Mouse (Mus musculus) hindbrain, embryonic 16.5 days (tissue): Measurements from ENCODE around the gene Cpne9. TPM values are rescaled to one million over a fixed set of nuclear protein-coding genes. Genes with fewer than 3 reads are reported as not detected.

Experiments used
- ATAC-seq: fragments of 200-750 bp; cut with Nextera tagmentation; 2 replicates; pipeline ENCODE4 v1.8.0; 2017; ENCODE audit warnings: moderate TSS enrichment, moderate library complexity
- H3K27ac ChIP-seq: fragments of 300-500 bp; sonication (generic); 2 replicates; pipeline ENCODE4 v1.5.1; 2014; ENCODE audit warnings: low read depth, mild to moderate bottlenecking, control low read depth, low read length, moderate library complexity
- H3K27me3 ChIP-seq: fragments of 300-500 bp; sonication (generic); replicated peaks from 2 replicates; pipeline ENCODE4 v1.6.1; 2014; ENCODE audit warnings: low read length; ENCODE audit not compliant: control insufficient read depth, insufficient read depth
- H3K36me3 ChIP-seq: fragments of 300-500 bp; sonication (generic); 2 replicates; pipeline ENCODE4 v1.6.1; 2014; ENCODE audit warnings: mild to moderate bottlenecking, low read length, moderate library complexity, mixed read lengths; ENCODE audit not compliant: control insufficient read depth, insufficient read depth
- H3K4me1 ChIP-seq: fragments of 300-500 bp; sonication (generic); 2 replicates; pipeline ENCODE4 v1.6.1; 2014; ENCODE audit warnings: low read depth, low read length; ENCODE audit not compliant: control insufficient read depth, insufficient read depth
- H3K4me2 ChIP-seq: fragments of 300-500 bp; sonication (generic); 2 replicates; pipeline ENCODE4 v1.6.1; 2014; ENCODE audit warnings: mild to moderate bottlenecking, low read length, control low read depth, moderate library complexity
- H3K4me3 ChIP-seq: fragments of 300-500 bp; sonication (generic); 2 replicates; pipeline ENCODE4 v1.5.1; 2014; ENCODE audit warnings: mild to moderate bottlenecking, low read length, control low read depth, moderate library complexity
- H3K9ac ChIP-seq: fragments of 300-500 bp; sonication (generic); 2 replicates; pipeline ENCODE4 v1.6.1; 2014; ENCODE audit warnings: low read depth, mild to moderate bottlenecking, control low read depth, low read length, moderate library complexity
- H3K9me3 ChIP-seq: fragments of 300-500 bp; sonication (generic); 2 replicates; pipeline ENCODE4 v1.6.1; 2014; ENCODE audit warnings: mild to moderate bottlenecking, low read length, moderate library complexity; ENCODE audit not compliant: control insufficient read depth
- WGBS: fragments of 180-500 bp; shearing (Covaris S2); extraction: QIAGEN DNeasy Blood & Tissue Kit; methylation state at CpG from one replicate; pipeline ENCODE4 v1.1.7; 2014; 5-methylcytosine and 5-hydroxymethylcytosine counted together
- polyA plus RNA-seq: library from polyadenylated mRNA; unstranded; fragments of >200 nt; fragmentation: Nextera tagmentation; extraction: Ambion mirVana; gene quantifications from 2 replicates; pipeline ENCODE4 v1.2.1, GENCODE M21; 2015

Cpne9 gene
- polyA plus RNA-seq, 1 experiment from 2014 or later, result 9.6 TPM

GRCm38 (mm10) chr6:113261174-113261858 lies 20.8 kb upstream of the Cpne9 start:
- Histone ChIP-seq H3K4me1 (no peaks in the 10 kb centered on the region), H3K27me3 (no peaks in the 10 kb centered on the region), H3K4me3 (no peak overlapping the region), H3K9ac (no peak overlapping the region), H3K9me3 (no peaks in the 10 kb centered on the region), H3K4me2 (no peak overlapping the region), H3K36me3 (peaks cover 33% of the 10 kb centered on the region), H3K27ac (no peak overlapping the region)
- 88% methylated on average over 8 of the region's 8 CpGs for WGBS
- ATAC-seq, result no peak

DNA sequence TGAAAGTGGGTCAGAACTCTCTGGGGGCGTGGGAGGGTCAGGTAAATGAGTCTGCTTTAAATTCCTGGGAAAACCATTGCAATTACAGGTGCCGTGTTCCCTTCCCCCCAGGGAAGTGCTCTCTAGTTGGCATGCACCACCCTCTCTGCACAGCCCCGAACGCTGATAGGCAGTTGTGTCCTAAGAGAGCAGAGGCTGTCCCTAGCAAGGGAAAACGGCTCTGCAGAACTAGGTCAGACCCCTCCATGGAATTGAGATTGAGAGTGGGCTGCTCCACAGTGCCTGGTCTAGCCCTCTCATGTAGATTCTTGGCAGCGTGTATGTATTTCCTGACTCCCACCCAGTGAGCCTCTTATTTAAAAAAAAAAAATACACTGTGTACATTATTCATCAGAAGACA lies 18.6 kb upstream of the Cpne9 start:
- H3K27me3 ChIP-seq, result no peaks in the 10 kb centered on the region
- no peak overlapping the region for H3K27ac ChIP-seq
- no peak overlapping the region for H3K9ac ChIP-seq
- no peak overlapping the region for H3K4me2 ChIP-seq
- 85% methylated on average over 6 of the region's 6 CpGs for WGBS
- H3K4me1 ChIP-seq, result no peaks in the 10 kb centered on the region
- H3K4me3 ChIP-seq, result no peak overlapping the region
- H3K9me3 ChIP-seq, result no peaks in the 10 kb centered on the region
- peaks cover 38% of the 10 kb centered on the region for H3K36me3 ChIP-seq
- peak; percentile 92 for ATAC-seq

- H3K27ac ChIP-seq, result no peak overlapping the region
- WGBS, result 97% methylated on average over 8 of the region's 8 CpGs
- no peak overlapping the region for H3K4me3 ChIP-seq
- peaks cover 44% of the 10 kb centered on the region for H3K36me3 ChIP-seq
- ATAC-seq, result no peak
- no peak overlapping the region for H3K4me2 ChIP-seq
- H3K27me3 ChIP-seq, result no peaks in the 10 kb centered on the region
- no peaks in the 10 kb centered on the region for H3K4me1 ChIP-seq
- no peaks in the 10 kb centered on the region for H3K9me3 ChIP-seq
- no peak overlapping the region for H3K9ac ChIP-seq
Observed at GRCm38 (mm10) chr6:113264429-113264828, 17.7 kb upstream of the Cpne9 start.

DNA sequence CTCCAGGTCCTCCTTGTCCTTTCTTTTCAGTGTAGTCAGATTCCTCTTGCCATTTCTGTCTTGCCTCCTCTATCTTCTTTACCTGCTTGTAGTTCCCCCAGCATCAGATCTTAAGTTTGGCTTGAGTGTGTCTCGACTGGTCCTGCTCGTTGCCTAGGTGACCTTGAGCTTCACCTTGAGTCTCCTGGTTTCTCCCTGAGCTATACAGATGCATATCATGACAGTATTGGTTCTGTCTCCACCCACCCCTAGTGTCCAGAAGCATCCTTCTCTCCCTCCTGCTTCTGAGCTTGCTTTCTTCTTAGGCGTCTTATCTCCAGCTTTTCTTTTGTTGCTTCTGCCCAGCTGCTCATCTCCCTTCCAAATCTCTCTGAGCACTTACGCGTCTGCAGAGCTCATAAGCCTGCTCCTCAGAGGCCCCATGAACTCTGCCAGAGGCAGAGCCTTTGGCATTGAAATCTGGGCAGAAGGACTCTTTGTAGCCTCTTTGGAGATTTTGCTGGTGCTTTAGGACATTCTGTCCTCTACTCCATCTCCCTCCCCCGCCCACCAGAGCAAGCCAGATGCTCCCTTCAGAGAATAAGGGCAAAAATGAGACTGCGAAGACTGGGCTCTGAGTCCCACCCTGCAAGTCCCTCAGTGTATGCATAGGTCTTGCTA lies 15.0 kb upstream of the Cpne9 start:
- no peaks in the 10 kb centered on the region for H3K4me1 ChIP-seq
- H3K4me2 ChIP-seq, result no peak overlapping the region
- H3K36me3 ChIP-seq, result peaks cover 52% of the 10 kb centered on the region
- WGBS, result 90% methylated on average over 7 of the region's 7 CpGs
- no peak overlapping the region for H3K27ac ChIP-seq
- no peak overlapping the region for H3K4me3 ChIP-seq
- no peaks in the 10 kb centered on the region for H3K27me3 ChIP-seq
- no peak for ATAC-seq
- H3K9me3 ChIP-seq, result no peaks in the 10 kb centered on the region
- no peak overlapping the region for H3K9ac ChIP-seq

- Histone ChIP-seq H3K4me3 (no peak overlapping the region), H3K9ac (no peak overlapping the region), H3K27me3 (no peaks in the 10 kb centered on the region), H3K4me2 (no peak overlapping the region), H3K27ac (no peak overlapping the region), H3K4me1 (no peaks in the 10 kb centered on the region), H3K36me3 (peaks cover 53% of the 10 kb centered on the region), H3K9me3 (no peaks in the 10 kb centered on the region)
- no peak for ATAC-seq
- 96% methylated on average over 1 of the region's 1 CpGs for WGBS
Observed at GRCm38 (mm10) chr6:113267988-113268387, 14.1 kb upstream of the Cpne9 start.

- ATAC-seq, result peak; percentile 68; the same call in 1 of the 2 replicates
- Histone ChIP-seq H3K36me3 (peaks cover 44% of the 10 kb centered on the region), H3K9me3 (no peaks in the 10 kb centered on the region), H3K9ac (no peak overlapping the region), H3K27me3 (no peaks in the 10 kb centered on the region), H3K27ac (no peak overlapping the region; the same call in 1 of the 2 replicates), H3K4me2 (no peak overlapping the region), H3K4me3 (no peak overlapping the region), H3K4me1 (no peaks in the 10 kb centered on the region)
- 85% methylated on average over 3 of the region's 3 CpGs for WGBS
Observed at GRCm38 (mm10) chr6:113272365-113272764, 9.7 kb upstream of the Cpne9 start.

GRCm38 (mm10) chr6:113276846-113277245 lies 5.3 kb upstream of the Cpne9 start:
- no peak for ATAC-seq
- H3K27me3 ChIP-seq, result peaks cover 4% of the 10 kb centered on the region; the same call in 1 of the 2 replicates
- H3K4me1 ChIP-seq, result peaks cover under 1% of the 10 kb centered on the region
- 70% methylated on average over 3 of the region's 4 CpGs for WGBS
- H3K9me3 ChIP-seq, result no peaks in the 10 kb centered on the region
- no peak overlapping the region for H3K9ac ChIP-seq
- no peak overlapping the region for H3K4me2 ChIP-seq
- H3K4me3 ChIP-seq, result no peak overlapping the region
- H3K36me3 ChIP-seq, result peaks cover 30% of the 10 kb centered on the region
- H3K27ac ChIP-seq, result no peak overlapping the region

GRCm38 (mm10) chr6:113281676-113282075 lies 431 bp upstream of the Cpne9 start:
- no peak overlapping the region for H3K27ac ChIP-seq
- ATAC-seq, result peak; percentile 53
- peaks cover 15% of the 10 kb centered on the region for H3K27me3 ChIP-seq
- 55% methylated on average over 6 of the region's 6 CpGs for WGBS
- peaks cover 17% of the 10 kb centered on the region for H3K36me3 ChIP-seq
- H3K9ac ChIP-seq, result no peak overlapping the region; the same call in 1 of the 2 replicates
- H3K4me3 ChIP-seq, result peak overlapping the region; percentile 44
- peak overlapping the region; percentile 70 for H3K4me2 ChIP-seq
- peaks cover 13% of the 10 kb centered on the region for H3K4me1 ChIP-seq
- no peaks in the 10 kb centered on the region for H3K9me3 ChIP-seq

DNA sequence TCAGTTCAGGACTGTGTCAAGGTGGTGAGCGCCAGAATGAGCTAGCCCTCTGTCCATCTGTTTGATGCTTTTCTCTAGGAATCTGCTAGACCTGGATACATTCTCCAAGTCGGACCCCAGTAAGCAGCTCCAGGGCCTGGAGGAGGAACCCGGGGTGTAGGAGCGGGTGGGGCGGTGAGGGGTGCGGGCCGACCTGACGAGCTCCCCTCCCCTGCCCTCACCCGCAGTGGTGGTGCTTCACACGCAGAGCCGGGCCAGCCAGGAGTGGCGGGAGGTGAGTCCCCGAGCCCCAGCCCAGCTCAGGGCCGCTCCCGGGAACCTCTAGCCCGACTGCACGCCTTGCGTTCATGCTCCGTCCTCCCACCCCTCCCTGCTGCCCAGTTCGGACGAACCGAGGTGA lies 862 bp downstream of the Cpne9 start:
- Histone ChIP-seq H3K27me3 (peaks cover 15% of the 10 kb centered on the region), H3K27ac (no peak overlapping the region), H3K4me3 (peak overlapping the region; percentile 44), H3K9me3 (no peaks in the 10 kb centered on the region), H3K4me1 (peaks cover 13% of the 10 kb centered on the region), H3K36me3 (peaks cover 11% of the 10 kb centered on the region; the same call in 1 of the 2 replicates), H3K9ac (peak overlapping the region; percentile 65), H3K4me2 (peak overlapping the region; percentile 70)
- peak; percentile 23; the same call in 1 of the 2 replicates for ATAC-seq
- WGBS, result 3% methylated on average over 20 of the region's 22 CpGs
